ENCODE assay signal across 30 mouse cellular contexts in genomic region chr6:44900249-44900648, GRCm38 (mm10).
"Had no signal": no experiment of that assay in that cellular context is flagged by ENCODE, and none has a peak within 500 bp of the region (broad histone marks: within the 10 kb centered on the region; RNA-seq: fewer than 3 reads in every experiment).

No protein-coding gene starts in this region.

- H3K36me3 ChIP-seq: embryonic facial prominence, embryonic 10.5 days; embryonic facial prominence, embryonic 12.5 days; embryonic facial prominence, embryonic 13.5 days; embryonic facial prominence, embryonic 15.5 days; forebrain, embryonic 10.5 days; forebrain, embryonic 12.5 days; forebrain, embryonic 15.5 days had no signal

- DNase-seq: cerebellum, adult 18-20 months; cerebellum, adult 2 months; cerebellum, adult 8-10 months; cerebellum, adult 9-10 months; cerebellum, adult 9-11 months; cerebellum, postnatal 10 days; cerebellum, postnatal 14 days; cerebellum, postnatal 25 days; cerebellum, postnatal 36 days; embryo, embryonic 11 days; forebrain, postnatal 0 days; gastrocnemius, adult 2 months; gastrocnemius, postnatal 10 days; gastrocnemius, postnatal 14 days; gastrocnemius, postnatal 25 days; gastrocnemius, postnatal 36 days; heart, adult 11 months; heart, adult 18-20 months; heart, adult 2 months had no signal

- ATAC-seq: forebrain, embryonic 13.5 days; forebrain, embryonic 14.5 days; forebrain, embryonic 15.5 days; forebrain, embryonic 16.5 days; forebrain, postnatal 0 days had no signal

- H3K4me3 ChIP-seq: embryonic facial prominence, embryonic 10.5 days; embryonic facial prominence, embryonic 12.5 days; embryonic facial prominence, embryonic 13.5 days; embryonic facial prominence, embryonic 15.5 days; erythroblast, embryonic 14.5 days; forebrain, embryonic 10.5 days; forebrain, embryonic 12.5 days; forebrain, embryonic 13.5 days; forebrain, embryonic 15.5 days; gastrocnemius, adult 2 months; heart, adult 2 months had no signal

- H3K4me2 ChIP-seq: embryonic facial prominence, embryonic 12.5 days; embryonic facial prominence, embryonic 13.5 days; embryonic facial prominence, embryonic 15.5 days; forebrain, embryonic 12.5 days; forebrain, embryonic 13.5 days; forebrain, embryonic 15.5 days had no signal

- H3K9ac ChIP-seq: embryonic facial prominence, embryonic 12.5 days; embryonic facial prominence, embryonic 13.5 days; embryonic facial prominence, embryonic 15.5 days; forebrain, embryonic 12.5 days; forebrain, embryonic 13.5 days; forebrain, embryonic 15.5 days; forebrain, postnatal 0 days had no signal

- H3K4me1 ChIP-seq: embryonic facial prominence, embryonic 10.5 days; embryonic facial prominence, embryonic 12.5 days; embryonic facial prominence, embryonic 13.5 days; embryonic facial prominence, embryonic 15.5 days; forebrain, embryonic 10.5 days; forebrain, embryonic 12.5 days; forebrain, embryonic 13.5 days; forebrain, embryonic 15.5 days had no signal

- H3K27me3 ChIP-seq: embryonic facial prominence, embryonic 12.5 days; embryonic facial prominence, embryonic 13.5 days; embryonic facial prominence, embryonic 15.5 days; forebrain, embryonic 12.5 days; forebrain, embryonic 13.5 days; forebrain, embryonic 15.5 days had no signal

- H3K9me3 ChIP-seq: embryonic facial prominence, embryonic 10.5 days; embryonic facial prominence, embryonic 12.5 days; embryonic facial prominence, embryonic 15.5 days; forebrain, embryonic 10.5 days; forebrain, embryonic 12.5 days; forebrain, embryonic 13.5 days; forebrain, embryonic 15.5 days had no signal

- H3K27ac ChIP-seq: embryonic facial prominence, embryonic 10.5 days; embryonic facial prominence, embryonic 12.5 days; embryonic facial prominence, embryonic 13.5 days; embryonic facial prominence, embryonic 15.5 days; forebrain, embryonic 10.5 days; forebrain, embryonic 12.5 days; forebrain, embryonic 13.5 days; forebrain, embryonic 15.5 days; gastrocnemius, adult 2 months; heart, adult 2 months had no signal
